Mouse (Mus musculus) megakaryocyte-erythroid progenitor cell, adult 5-6 weeks (primary cell): Measurements from ENCODE around the gene Sdf2l1. TPM values are rescaled to one million over a fixed set of nuclear protein-coding genes. Genes with fewer than 3 reads are reported as not detected.
"Not testable (repeated sequence)": the region's sequence is repeated elsewhere in the genome, so short reads cannot be mapped to it uniquely, and the experiment has no call there.

Source experiments
- ATAC-seq: replicated peaks from 2 replicates; pipeline ENCODE4 v1.8.0; 2016; ENCODE audit warnings: mild to moderate bottlenecking, inconsistent platforms; ENCODE audit not compliant: severe bottlenecking, poor library complexity, low FRiP score, low TSS enrichment
- total RNA-seq, 2 experiments: library from RNA; stranded (forward) in 1 of 2; stranded (reverse) in 1 of 2; fragments of 200-1000, 215-1000 nt in 1 of 2; fragments of >200 nt in 1 of 2; fragmentation: Nextera tagmentation in 1 of 2; gene quantifications; 2 replicates each; pipeline ENCODE4 v1.2.3; 2014 to 2017

Sdf2l1 gene
- 20.4 and 21.1 TPM in 2 replicates for total RNA-seq (2014; fragmentation: Nextera tagmentation)
- total RNA-seq (2017) = 29.5 and 40.7 TPM in 2 replicates

DNA sequence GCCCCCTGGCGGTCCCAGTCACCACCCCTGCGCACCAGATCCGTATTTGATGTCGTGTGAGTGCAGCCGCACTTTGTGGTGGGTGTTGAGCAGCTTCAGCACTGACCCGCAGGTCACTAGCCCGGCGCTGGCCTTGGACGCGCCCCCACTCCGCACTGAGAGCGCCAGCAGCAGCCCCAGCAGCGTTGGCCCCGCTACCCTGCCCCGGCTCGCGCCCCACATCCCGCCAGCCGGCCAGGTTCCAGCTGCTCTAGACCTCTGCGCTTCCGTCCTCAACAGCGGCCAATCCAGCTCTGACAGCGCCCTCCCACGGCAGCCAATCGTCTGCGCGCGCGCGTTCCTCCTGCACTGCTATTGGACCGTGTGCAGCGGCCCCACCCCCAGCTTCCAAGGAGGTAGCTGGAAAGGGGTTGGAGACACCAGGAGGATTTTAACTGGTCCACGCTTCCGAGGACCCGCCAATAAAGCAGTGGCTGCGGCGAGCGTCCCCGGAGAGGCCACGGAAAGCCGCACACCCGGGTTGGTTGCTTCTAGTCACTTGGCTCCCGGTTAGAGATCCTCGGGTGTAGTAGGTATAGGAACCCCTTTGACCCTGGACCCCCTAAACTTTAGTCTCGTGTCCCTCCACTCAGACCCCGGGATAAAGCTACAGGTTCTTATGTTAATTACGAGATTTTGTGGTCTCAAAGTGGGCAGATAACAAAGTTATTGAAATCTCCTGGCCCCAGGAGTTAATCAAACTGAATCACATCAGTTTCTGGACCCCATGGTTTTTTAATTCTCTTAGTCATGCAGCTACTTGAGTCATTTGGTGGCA lies at the start of gene Sdf2l1:
TSS of gene Sdf2l1 (minus strand) at position 295 of the 817 bp plus-strand sequence.
- peak; percentile 98 for ATAC-seq

DNA sequence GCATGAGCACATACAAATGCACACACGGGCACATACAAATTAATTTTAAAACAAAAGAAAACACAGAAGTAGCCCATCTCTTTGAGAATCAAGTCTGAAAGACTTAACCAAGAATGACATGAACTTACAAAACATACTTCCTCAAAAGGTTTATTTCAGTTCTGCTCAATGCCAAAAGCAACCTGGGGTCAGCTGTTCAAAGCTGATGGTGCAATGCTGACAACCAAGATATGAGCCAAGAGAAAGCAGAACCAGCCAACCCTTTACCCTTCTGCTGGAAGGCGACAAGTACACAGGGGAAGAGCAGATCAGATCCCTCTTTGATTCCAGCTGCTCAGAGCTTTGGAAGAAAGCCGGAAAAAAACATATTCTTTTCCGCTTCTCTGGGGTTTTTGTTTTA lies 49.2 kb upstream of the Sdf2l1 start:
- ATAC-seq = no peak

- ATAC-seq = no peak
These were observed 47.5 kb upstream of the Sdf2l1 start for GRCm38 (mm10) chr16:17179706-17180105.

- no peak for ATAC-seq
These were observed 45.5 kb upstream of the Sdf2l1 start for GRCm38 (mm10) chr16:17177623-17178170.

GRCm38 (mm10) chr16:17175765-17176164 lies 43.6 kb upstream of the Sdf2l1 start:
- no peak for ATAC-seq

GRCm38 (mm10) chr16:17168049-17168448 lies 35.9 kb upstream of the Sdf2l1 start:
- no peak for ATAC-seq

DNA sequence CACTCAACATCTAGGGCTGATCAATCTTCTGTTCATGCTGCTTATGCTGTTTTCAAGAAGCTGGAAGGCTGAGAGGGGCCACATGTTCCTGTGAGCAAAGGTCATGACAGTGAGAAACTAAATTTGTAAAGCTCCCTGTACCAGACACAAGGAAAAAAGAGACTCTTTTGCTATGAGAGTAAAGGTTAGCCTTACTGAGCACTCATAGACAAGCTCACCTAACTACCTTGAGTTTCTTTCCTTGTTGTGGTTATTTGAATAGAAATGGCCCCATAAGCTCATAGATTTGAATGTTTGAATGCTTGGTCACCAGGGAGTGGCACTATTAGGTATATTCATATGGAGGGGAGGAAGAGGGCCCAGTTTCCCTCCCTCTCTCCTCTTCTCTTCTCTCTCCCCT lies 35.0 kb upstream of the Sdf2l1 start:
- no peak for ATAC-seq

DNA sequence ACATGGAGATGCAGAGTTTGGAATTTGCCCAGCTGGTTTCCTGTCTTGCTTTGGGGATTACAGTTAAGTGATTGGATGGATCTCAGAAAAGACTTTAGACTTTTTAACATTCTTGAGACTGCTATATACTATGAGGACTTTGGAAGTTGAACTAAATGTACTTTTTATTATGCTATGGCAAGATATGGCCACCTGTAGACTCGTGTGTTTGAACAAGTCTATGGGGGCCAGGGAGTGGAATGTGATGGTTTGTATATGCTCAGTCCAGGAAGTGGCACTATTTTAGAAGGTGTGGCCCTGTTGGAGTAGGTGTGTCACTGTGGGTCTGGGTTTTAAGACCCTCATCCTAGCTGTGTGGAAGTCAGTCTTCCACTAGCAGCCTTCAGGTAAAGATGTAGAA lies 33.3 kb upstream of the Sdf2l1 start:
- not testable (repeated sequence) for ATAC-seq

- ATAC-seq = no peak
These were observed 22.2 kb upstream of the Sdf2l1 start for GRCm38 (mm10) chr16:17154346-17154745.

DNA sequence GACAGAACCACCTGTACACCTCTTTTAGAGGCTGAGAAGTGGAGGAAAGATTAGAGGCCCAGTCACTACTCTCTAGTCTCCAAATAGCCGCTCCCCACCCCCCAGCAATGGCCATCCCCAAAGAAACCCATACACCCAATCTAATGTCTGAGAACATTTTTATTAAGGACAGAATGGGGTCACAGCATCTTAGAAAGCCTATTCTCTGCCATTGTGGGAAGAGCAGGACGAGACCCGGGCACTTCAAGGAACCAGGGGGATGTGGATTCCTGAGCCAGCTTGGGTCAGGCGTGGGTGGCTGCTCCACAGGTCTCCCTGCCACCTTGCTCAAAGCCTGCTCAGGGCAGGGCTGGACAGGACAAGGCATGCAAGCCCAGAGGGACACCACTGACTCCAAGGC lies 19.7 kb upstream of the Sdf2l1 start:
- ATAC-seq = no peak

DNA sequence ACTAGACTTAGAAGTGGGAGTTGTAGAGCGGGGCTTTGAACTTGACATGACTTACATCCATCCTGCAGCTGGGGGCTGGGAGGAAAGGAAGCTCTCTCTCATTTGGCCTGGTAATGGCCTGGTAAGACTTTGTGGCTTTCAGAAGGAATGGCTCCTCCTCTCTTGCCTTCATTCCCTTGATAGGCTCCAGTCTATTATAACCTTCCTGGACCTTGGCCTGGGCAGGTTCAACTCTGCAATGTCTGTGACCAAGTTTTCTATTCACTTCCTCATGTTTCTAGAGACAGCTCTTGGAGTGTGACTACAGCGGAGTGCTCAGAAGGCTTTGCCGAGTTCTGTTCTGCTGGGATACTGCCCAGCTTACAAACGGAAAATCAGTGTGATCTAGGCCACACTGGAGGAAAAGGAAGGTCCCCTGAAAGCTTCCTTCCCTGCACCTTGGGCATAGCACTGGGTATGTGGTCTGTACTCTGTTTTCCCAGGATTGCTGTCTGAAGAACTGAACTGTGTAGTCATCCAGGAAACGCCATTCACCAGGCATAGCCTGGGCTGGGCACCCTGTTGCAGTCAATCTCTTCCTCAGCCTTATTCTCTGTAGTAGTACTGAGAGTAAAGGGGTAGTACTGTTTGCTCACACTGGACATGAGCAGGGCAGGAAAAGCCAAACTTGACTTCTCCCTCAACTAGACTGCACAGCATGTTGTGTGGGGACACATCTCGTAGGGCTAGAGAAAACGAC lies 18.5 kb upstream of the Sdf2l1 start:
- no peak for ATAC-seq

- ATAC-seq = peak; percentile 53
These were observed 15.9 kb upstream of the Sdf2l1 start for GRCm38 (mm10) chr16:17148084-17148483.

DNA sequence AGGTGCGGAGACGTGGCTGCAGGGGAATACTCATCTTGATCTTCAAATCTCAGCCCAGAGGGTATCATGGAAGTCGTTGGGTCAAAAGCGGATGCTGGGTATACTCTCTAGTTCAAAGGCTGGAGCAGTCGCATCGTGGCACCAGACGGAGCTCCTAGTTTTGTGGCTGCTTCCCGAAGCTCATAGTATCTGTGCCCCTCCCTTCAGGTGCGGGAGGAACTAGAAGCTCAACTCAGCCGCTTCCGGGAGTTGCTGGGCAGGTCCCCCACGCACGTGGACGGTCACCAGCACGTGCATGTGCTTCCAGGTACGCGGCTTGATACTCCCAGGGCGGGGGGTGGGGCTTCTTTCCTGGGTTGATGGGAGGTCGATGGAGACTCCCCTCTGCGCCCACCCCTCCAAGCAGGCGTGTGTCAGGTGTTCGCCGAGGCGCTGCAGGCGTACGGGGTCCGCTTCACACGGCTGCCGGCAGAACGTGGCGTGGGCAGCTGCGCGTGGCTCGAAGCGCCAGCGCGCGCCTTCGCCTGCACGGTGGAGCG lies 15.3 kb upstream of the Sdf2l1 start:
- peak; percentile 17; the same call in 1 of the 2 replicates for ATAC-seq

DNA sequence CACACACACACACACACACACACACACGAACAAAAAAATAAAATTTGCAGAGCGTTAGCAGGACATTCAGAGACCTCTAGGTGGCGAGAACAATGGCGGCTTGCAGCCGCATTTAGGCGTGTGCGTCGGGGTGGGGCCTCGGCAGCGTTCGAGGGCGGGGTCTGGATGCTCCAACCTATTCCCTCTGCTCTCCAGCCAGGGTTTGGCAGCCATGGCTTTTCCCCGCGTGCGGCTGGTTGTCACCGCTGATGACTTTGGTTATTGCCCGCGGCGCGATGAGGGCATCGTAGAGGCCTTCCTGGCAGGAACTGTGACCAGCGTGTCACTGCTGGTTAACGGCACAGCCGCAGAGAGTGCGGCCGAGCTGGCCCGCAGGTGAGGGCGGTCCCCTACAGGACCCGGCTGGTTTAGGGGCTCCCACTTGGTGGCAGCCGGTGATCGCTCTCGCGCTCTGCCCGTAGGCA lies 14.6 kb upstream of the Sdf2l1 start, which contains the start of gene Ccdc116:
TSS of gene Ccdc116 (minus strand) at position 458 of the 464 bp plus-strand sequence.
- ATAC-seq = peak; percentile 86

- peak; percentile 65 for ATAC-seq
These were observed 12.2 kb upstream of the Sdf2l1 start, which contains the start of gene Ydjc for GRCm38 (mm10) chr16:17144339-17144738. Ydjc (plus strand) TSS chr16:17144621.

DNA sequence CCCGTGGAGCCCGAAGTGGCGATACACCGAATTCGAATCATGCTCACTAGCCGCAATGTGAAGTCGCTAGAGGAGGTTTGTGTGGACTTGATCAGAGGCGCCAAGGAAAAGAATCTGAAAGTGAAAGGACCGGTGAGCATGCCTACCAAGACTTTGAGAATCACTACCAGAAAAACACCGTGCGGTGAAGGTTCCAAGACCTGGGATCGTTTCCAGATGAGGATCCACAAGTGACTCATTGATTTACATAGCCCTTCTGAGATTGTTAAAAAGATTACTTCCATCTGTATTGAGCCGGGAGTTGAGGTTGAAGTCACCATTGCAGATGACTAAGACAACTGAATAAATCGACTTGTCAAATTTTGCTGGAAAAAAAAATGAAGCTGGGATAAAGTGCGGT lies 5.2 kb upstream of the Sdf2l1 start:
- no peak for ATAC-seq

- ATAC-seq = no peak
These were observed 670 bp upstream of the Sdf2l1 start for GRCm38 (mm10) chr16:17132906-17133200.

GRCm38 (mm10) chr16:17131191-17132088 lies 743 bp downstream of the Sdf2l1 start:
- peak; percentile 24 for ATAC-seq

GRCm38 (mm10) chr16:17127292-17127691 lies 4.9 kb downstream of the Sdf2l1 start:
- ATAC-seq = 0 out of 2 replicates have a peak, but pooled peaks have one; percentile 28
